Mouse (Mus musculus) intestine, embryonic 15.5 days (tissue): ENCODE measurements around the gene Eppin. TPM values are rescaled to one million over a fixed set of nuclear protein-coding genes. Genes with fewer than 3 reads are reported as not detected.

Experiments
- ATAC-seq: fragments of 200-750 bp; cut with Nextera tagmentation; 2 replicates; pipeline ENCODE4 v1.8.0; 2017; ENCODE audit warnings: moderate TSS enrichment, moderate library complexity
- H3K27ac ChIP-seq: fragments of 300-500 bp; sonication (generic); 2 replicates; pipeline ENCODE4 v1.5.1; 2015; ENCODE audit warnings: mild to moderate bottlenecking, inconsistent platforms
- H3K27me3 ChIP-seq: fragments of 300-500 bp; sonication (generic); replicated peaks from 2 replicates; pipeline ENCODE4 v1.6.1; 2015; ENCODE audit warnings: inconsistent platforms
- H3K36me3 ChIP-seq: fragments of 300-500 bp; sonication (generic); 2 replicates; pipeline ENCODE4 v1.6.1; 2015; ENCODE audit warnings: inconsistent platforms
- H3K4me1 ChIP-seq: fragments of 300-500 bp; sonication (generic); replicated peaks from 2 replicates; pipeline ENCODE4 v1.6.1; 2015; ENCODE audit warnings: inconsistent platforms
- H3K4me2 ChIP-seq: fragments of 300-500 bp; sonication (generic); replicated peaks from 2 replicates; pipeline ENCODE4 v1.6.1; 2015; ENCODE audit warnings: mild to moderate bottlenecking, inconsistent platforms
- H3K4me3 ChIP-seq: fragments of 300-500 bp; sonication (generic); replicated peaks from 2 replicates; pipeline ENCODE4 v1.5.1; 2015; ENCODE audit warnings: inconsistent platforms
- H3K9ac ChIP-seq: fragments of 300-500 bp; sonication (generic); 2 replicates; pipeline ENCODE4 v1.6.1; 2015; ENCODE audit warnings: inconsistent platforms
- H3K9me3 ChIP-seq: fragments of 300-500 bp; sonication (generic); 2 replicates; pipeline ENCODE4 v1.6.1; 2016; ENCODE audit warnings: inconsistent platforms
- WGBS: fragments of 180-500 bp; shearing (Covaris S2); methylation state at CpG from one replicate; pipeline ENCODE4 v1.1.7; 2015; 5-methylcytosine and 5-hydroxymethylcytosine counted together
- polyA plus RNA-seq: library from polyadenylated mRNA; unstranded; fragments of >200 nt; fragmentation: Nextera tagmentation; extraction: Ambion mirVana; gene quantifications from 2 replicates; pipeline ENCODE4 v1.2.1, GENCODE M21; 2015

Gene Eppin
- polyA plus RNA-seq, 1 experiment from 2014 or later = not detected

GRCm38 (mm10) chr2:164551502-164551901 is 41.9 kb downstream of the Eppin start:
- ATAC-seq = no peak
- Histone ChIP-seq H3K9me3 (no peaks in the 10 kb centered on the region), H3K9ac (no peak overlapping the region), H3K36me3 (no peaks in the 10 kb centered on the region), H3K4me2 (no peak overlapping the region), H3K27ac (no peak overlapping the region), H3K4me3 (no peak overlapping the region), H3K4me1 (0 out of 2 replicates have a peak, but pooled peaks cover 4% of the 10 kb centered on the region), H3K27me3 (no peaks in the 10 kb centered on the region)
- WGBS = 85% methylated on average over 9 of the region's 9 CpGs

GRCm38 (mm10) chr2:164550895-164551269 is 42.5 kb downstream of the Eppin start:
- Histone ChIP-seq H3K27ac (no peak overlapping the region), H3K4me3 (no peak overlapping the region), H3K9me3 (no peaks in the 10 kb centered on the region), H3K4me2 (no peak overlapping the region), H3K9ac (no peak overlapping the region), H3K36me3 (no peaks in the 10 kb centered on the region), H3K4me1 (0 out of 2 replicates have a peak, but pooled peaks cover 4% of the 10 kb centered on the region), H3K27me3 (no peaks in the 10 kb centered on the region)
- 76% methylated on average over 2 of the region's 2 CpGs for WGBS
- ATAC-seq = no peak

- 0 out of 2 replicates have a peak, but pooled peaks cover 4% of the 10 kb centered on the region for H3K4me1 ChIP-seq
- WGBS = 34% methylated on average over 10 of the region's 10 CpGs
- H3K9me3 ChIP-seq = no peaks in the 10 kb centered on the region
- ATAC-seq = no peak
- no peak overlapping the region for H3K9ac ChIP-seq
- no peak overlapping the region for H3K27ac ChIP-seq
- H3K4me2 ChIP-seq = no peak overlapping the region
- H3K4me3 ChIP-seq = no peak overlapping the region
- no peaks in the 10 kb centered on the region for H3K27me3 ChIP-seq
- no peaks in the 10 kb centered on the region for H3K36me3 ChIP-seq
Measured at GRCm38 (mm10) chr2:164549963-164550894, 43.2 kb downstream of the Eppin start.

- Histone ChIP-seq H3K27me3 (no peaks in the 10 kb centered on the region), H3K4me2 (no peak overlapping the region), H3K9ac (no peak overlapping the region), H3K4me1 (0 out of 2 replicates have a peak, but pooled peaks cover 7% of the 10 kb centered on the region), H3K36me3 (no peaks in the 10 kb centered on the region), H3K9me3 (no peaks in the 10 kb centered on the region), H3K27ac (no peak overlapping the region), H3K4me3 (no peak overlapping the region)
- WGBS = 32% methylated on average over 4 of the region's 4 CpGs
- no peak for ATAC-seq
Measured at GRCm38 (mm10) chr2:164549338-164549737, 44.1 kb downstream of the Eppin start.

DNA sequence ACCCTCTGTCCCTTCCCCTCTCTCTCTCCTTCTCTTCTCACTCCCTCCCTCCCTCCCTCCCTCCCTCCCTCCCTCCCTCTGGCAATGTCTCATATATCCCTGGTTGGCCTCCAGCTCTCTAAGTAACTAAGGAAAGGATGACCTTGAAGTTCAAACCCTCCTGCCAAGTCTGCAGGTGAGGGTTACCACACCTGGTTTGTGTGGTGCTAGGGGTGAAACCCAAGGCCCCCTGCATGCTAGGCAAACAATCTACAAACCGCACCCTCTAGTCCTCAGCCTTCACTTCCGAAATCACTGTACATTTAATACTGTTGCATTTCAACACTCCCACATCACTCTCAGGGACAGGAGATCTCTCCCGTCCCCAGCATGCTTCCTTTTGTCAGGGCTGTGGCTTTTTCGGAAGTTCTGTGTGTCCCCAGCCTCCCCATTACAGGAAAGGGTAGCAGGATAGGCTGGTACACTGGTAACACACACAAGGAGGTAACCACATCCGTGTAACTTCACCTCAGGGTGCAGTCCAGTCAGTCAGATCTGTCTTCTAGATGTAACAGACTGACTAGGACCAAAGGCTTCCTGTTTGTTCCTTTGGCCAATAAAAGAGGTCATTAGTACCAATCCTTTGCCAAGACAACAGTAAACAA is 48.8 kb downstream of the Eppin start:
- Histone ChIP-seq H3K4me1 (0 out of 2 replicates have a peak, but pooled peaks cover 8% of the 10 kb centered on the region), H3K9me3 (no peaks in the 10 kb centered on the region), H3K4me2 (no peak overlapping the region), H3K36me3 (no peaks in the 10 kb centered on the region), H3K27ac (no peak overlapping the region), H3K27me3 (no peaks in the 10 kb centered on the region), H3K9ac (no peak overlapping the region), H3K4me3 (no peak overlapping the region)
- 0 out of 2 replicates have a peak, but pooled peaks have one; percentile 34 for ATAC-seq
- WGBS = 37% methylated on average over 5 of the region's 5 CpGs

- no peak for ATAC-seq
- WGBS = 70% methylated on average over 2 of the region's 2 CpGs
Measured at GRCm38 (mm10) chr2:164543745-164544144, 49.6 kb downstream of the Eppin start.

GRCm38 (mm10) chr2:164542598-164542997 is 50.8 kb downstream of the Eppin start:
- no peak for ATAC-seq
- WGBS = 75% methylated on average over 7 of the region's 7 CpGs

More at GRCm38 (mm10) chr2:164543745-164544144, 49.6 kb downstream of the Eppin start:
- H3K4me3 ChIP-seq = no peak overlapping the region
- H3K27me3 ChIP-seq = no peaks in the 10 kb centered on the region
- no peak overlapping the region for H3K4me2 ChIP-seq
- H3K27ac ChIP-seq = no peak overlapping the region
- H3K9ac ChIP-seq = no peak overlapping the region
- H3K4me1 ChIP-seq = 0 out of 2 replicates have a peak, but pooled peaks cover 8% of the 10 kb centered on the region
- no peaks in the 10 kb centered on the region for H3K9me3 ChIP-seq
- no peaks in the 10 kb centered on the region for H3K36me3 ChIP-seq

GRCm38 (mm10) chr2:164542132-164542531 is 51.3 kb downstream of the Eppin start:
- WGBS = 56% methylated on average over 5 of the region's 5 CpGs
- Histone ChIP-seq H3K9me3 (no peaks in the 10 kb centered on the region), H3K4me1 (0 out of 2 replicates have a peak, but pooled peaks cover 8% of the 10 kb centered on the region), H3K9ac (no peak overlapping the region), H3K4me3 (no peak overlapping the region), H3K27me3 (no peaks in the 10 kb centered on the region), H3K36me3 (no peaks in the 10 kb centered on the region), H3K4me2 (no peak overlapping the region), H3K27ac (no peak overlapping the region)
- ATAC-seq = no peak

More at GRCm38 (mm10) chr2:164542598-164542997, 50.8 kb downstream of the Eppin start:
- Histone ChIP-seq H3K4me2 (no peak overlapping the region), H3K27ac (no peak overlapping the region), H3K9me3 (no peaks in the 10 kb centered on the region), H3K36me3 (no peaks in the 10 kb centered on the region), H3K4me3 (no peak overlapping the region), H3K27me3 (no peaks in the 10 kb centered on the region), H3K4me1 (0 out of 2 replicates have a peak, but pooled peaks cover 8% of the 10 kb centered on the region), H3K9ac (no peak overlapping the region)

DNA sequence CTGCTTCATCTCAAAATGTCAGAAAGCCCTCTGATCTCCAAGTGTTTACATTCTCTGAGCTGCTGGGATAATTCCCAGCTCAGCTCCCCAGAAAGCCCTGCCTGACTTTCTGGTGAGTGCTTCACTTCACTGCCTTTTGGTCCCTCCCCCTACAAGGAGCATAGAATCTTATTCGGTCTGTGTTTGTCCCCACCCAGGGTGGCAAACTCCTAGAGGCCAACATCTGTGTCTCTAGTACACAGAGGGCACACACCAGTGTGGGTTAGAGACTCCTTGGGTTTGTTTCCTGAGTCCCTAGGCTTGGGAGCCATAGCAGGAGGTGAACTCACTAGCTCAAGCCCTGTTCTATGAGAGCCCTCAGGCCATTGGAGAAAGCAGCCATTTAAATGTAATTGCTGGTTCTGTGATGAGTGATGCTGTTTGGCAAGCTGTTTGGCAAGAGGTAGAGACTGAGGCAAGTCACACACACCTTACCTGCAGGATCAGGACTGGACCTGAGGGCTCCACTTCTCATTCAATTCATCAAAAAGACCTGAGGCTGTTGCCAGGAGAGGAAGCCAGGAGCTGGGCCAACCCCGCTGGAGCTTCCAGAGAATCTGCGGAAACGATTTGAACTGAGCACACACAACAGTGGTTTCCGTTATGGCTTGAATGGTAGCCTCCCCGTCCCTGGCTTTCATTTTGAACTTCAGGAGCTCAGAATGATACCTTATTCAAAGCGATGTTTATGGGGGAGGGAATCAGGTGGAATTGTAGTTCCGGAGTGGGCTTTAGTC is 52.6 kb downstream of the Eppin start:
- peak overlapping the region; percentile 77 for H3K27ac ChIP-seq
- H3K9ac ChIP-seq = no peak overlapping the region
- H3K4me3 ChIP-seq = no peak overlapping the region
- H3K4me1 ChIP-seq = 0 out of 2 replicates have a peak, but pooled peaks cover 8% of the 10 kb centered on the region
- WGBS = 26% methylated on average over 8 of the region's 8 CpGs
- peak overlapping the region; percentile 2; the same call in 1 of the 2 replicates for H3K4me2 ChIP-seq
- H3K9me3 ChIP-seq = no peaks in the 10 kb centered on the region
- H3K27me3 ChIP-seq = no peaks in the 10 kb centered on the region
- peak; percentile 61; the same call in 1 of the 2 replicates for ATAC-seq
- H3K36me3 ChIP-seq = no peaks in the 10 kb centered on the region
